Mouse (Mus musculus) CD4-positive, CD25-positive, alpha-beta regulatory T cell, adult 2 months (primary cell): ENCODE results near the gene Adgrb3.

Source experiments
- DNase-seq: peaks from one replicate; pipeline ENCODE4 v3.0.0-alpha.2; 2012; ENCODE audit warnings: low read depth, low spot score

Gene Adgrb3

DNA sequence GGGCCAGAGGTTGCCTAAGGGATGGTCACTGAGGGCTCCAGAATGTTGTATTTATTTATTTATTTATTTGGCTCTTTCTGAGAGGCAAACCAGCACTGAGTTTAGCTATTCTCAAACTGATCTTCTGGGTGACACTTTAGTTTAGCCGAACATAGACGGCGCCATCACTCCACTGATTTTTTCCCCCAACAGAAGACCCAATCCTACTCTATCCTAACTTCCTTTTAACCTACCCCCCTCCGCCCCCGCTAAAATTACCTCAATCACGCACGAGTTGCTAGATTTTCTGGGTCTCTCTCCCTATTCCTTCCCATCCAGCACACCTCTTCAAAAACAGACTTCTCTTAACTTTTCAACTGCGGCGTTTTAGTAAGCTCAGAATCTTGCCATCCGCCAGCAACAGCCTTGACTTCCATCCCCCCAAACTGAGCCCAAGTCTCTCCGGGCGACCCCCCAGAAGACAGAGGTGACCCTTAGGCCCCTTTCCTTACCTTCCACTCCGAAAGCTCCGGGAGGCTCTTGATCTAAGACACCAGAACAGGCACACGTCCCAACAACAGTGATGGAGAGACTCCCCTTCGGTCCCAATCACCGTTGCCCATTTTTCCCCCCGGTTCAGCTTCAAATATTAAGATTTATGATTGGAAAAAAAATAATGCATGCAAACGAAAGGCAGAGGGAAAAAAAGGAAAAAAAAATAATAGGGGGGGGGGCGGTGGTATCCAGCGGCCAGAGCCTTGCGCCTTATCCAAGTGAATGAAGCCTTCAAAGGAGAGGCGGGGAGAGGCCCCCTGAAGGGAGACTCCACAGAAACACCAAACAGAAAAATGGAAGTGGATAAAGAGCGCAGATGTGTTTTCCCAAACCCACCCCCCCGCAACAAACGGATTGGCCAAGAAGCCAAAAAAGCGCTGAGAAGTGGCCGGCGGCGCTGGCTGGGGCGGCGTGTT lies at the start of gene Adgrb3:
Gene Adgrb3 (minus strand): TSS at position 737 of the 950 bp plus-strand sequence.
- no peak for DNase-seq

- no peak for DNase-seq
These were observed 48.0 kb upstream of the Adgrb3 start for GRCm38 (mm10) chr1:25877526-25877925.

- DNase-seq: no peak
These were observed 28.0 kb upstream of the Adgrb3 start for GRCm38 (mm10) chr1:25857473-25857872.

GRCm38 (mm10) chr1:25854451-25854978 lies 25.0 kb upstream of the Adgrb3 start:
- DNase-seq: no peak

GRCm38 (mm10) chr1:25832260-25832659 lies 2.8 kb upstream of the Adgrb3 start:
- DNase-seq: no peak

GRCm38 (mm10) chr1:25831521-25831900 lies 2.0 kb upstream of the Adgrb3 start:
- DNase-seq: no peak

DNA sequence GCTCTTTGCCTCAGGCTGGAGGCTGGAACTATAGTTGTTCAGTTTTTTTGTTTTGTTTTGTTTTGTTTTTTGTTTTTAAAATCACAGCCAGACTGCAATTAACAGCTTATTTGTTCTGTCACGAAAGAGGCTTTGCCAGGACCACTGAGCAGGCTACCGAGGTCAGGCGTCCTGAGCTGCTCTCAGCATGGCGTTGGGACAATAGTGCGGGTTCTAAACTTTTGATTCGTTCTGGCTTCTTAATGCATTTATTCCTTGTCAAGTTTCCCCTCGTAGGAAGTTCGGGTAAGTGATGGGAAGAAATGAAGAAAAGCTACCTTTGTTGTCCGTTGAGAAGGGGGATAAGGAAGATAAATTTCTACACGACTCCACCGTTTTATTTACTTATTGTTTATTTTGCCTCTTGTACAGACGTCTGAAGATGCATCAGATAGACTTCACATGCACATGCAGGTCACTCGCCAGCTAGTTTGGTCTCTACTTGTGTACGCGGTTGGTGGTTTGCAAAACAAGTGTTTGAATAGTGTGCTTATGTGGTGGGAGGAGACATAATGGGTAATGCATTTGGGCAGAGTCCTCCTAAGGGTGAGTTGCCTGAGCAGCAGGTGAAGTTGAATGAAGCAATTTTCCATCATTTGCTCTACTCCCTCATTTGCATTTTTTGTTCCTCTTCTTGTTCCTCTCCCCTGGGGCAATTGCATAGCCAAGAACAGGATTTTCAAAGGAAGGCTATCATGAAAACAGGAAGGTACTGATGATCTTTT lies 1.4 kb upstream of the Adgrb3 start:
- no peak for DNase-seq

- no peak for DNase-seq
These were observed 629 bp upstream of the Adgrb3 start for GRCm38 (mm10) chr1:25829921-25830751.

GRCm38 (mm10) chr1:25828071-25828755 lies 1.3 kb downstream of the Adgrb3 start:
- DNase-seq: no peak

DNA sequence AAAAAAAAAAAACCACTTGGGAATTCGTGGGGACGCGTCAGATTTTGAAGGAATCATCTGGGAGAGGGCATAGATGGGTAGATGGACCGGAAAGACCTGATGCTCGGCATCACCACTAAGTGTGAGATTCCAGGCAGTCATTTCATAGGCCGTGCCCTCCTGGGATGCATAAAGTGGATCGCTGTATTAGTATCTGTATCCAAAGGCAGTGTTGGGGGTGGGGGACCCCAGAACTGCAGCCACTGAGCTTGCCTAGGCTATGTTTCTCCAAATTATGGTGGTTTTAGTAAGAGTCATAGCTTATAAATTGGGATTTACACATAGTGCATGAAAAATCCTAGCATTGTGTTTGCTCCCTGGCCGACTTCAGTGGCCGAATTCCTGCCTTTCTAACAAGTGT lies 2.1 kb downstream of the Adgrb3 start:
- no peak for DNase-seq

GRCm38 (mm10) chr1:25826771-25827170 lies 2.7 kb downstream of the Adgrb3 start:
- DNase-seq: no peak

GRCm38 (mm10) chr1:25824626-25825025 lies 4.9 kb downstream of the Adgrb3 start:
- no peak for DNase-seq

DNA sequence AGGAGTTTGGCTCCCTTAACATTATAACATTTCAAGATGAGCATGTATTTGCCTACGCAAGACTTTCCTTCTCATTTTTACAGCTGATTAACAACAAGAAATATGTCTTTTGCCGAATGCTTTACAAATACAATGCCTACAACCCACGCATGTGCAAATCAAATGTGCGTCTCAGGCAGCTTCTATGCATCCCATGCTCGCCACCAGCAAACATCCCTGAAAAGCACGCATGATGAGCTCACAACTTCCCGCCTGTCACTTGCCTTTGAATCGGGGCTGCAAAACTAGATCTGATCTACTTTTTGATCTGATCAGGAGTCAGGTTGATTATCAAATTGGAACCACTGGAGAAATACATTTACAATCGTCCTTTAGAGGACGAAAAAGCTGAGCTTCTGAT lies 5.5 kb downstream of the Adgrb3 start:
- no peak for DNase-seq

- DNase-seq: no peak
These were observed 14.0 kb downstream of the Adgrb3 start for GRCm38 (mm10) chr1:25815491-25815890.

DNA sequence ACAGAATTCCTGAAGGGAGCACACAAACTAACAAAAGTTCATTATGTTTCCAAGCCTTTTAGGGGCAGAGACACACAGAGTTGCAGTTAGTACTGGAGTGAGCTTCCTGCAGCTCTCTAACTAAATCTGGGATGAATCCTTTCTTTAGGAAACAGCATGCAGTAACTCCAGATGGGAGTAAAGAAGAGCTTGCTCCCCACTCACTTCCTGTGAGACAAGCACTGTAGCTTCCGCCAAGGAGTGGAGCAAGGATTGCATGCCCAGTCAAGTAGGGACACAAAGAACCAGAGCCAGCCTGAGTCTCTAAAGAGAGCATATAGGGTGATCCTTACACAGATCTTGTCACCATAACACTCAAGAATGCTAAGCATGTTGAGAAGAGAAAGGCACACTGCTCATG lies 50.7 kb downstream of the Adgrb3 start:
- no peak for DNase-seq

DNA sequence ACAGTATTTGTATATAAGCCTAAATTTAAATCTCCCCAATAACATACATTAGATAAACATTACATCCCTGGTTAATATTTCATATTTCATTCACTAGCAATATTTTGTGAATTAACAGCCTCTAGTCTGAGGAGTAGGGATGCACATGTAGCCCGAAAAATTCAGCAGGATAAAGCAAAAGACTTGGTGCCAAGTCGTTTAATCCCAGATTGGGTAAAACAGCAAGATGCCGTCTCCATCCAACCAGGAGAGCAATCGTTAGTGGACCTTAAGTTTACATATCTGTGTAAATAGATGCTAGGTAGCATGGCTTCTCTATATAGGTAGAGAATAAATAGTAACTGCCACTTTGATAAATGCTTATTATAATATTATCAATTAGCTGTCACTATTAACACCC lies 52.0 kb downstream of the Adgrb3 start:
- DNase-seq: no peak

DNA sequence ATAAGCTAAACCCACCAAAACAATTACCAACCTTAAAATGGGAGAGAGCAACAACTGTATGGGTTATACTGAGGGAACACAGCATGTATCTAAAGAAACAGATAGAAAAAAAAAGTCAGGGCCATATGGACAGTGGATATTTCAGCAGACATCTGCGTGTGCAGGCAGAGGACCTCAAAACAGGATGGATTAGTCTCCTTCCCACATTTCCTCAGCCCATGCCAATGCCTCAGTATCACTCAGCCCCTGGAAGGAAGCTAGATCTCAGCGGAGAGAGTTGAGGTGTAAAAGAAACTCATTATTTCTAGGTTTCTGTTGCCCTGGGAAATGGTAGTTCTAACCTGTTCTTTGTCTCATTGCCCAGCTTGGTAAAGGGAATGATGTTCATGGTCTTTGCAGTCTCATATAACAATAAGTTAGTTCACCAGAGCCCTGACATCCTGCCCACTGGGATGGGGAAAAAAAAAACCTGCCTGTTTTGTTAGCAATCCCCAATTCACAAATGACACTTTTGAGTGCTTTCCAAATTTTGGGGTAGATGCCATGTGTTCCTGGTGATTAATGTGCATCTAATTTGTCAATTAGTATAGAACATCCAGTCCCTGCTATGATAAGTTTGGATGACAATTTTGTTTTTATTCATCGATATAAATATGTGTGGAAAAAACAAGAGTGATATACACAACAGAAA lies 53.9 kb downstream of the Adgrb3 start:
- DNase-seq: no peak

GRCm38 (mm10) chr1:25768958-25769357 lies 60.5 kb downstream of the Adgrb3 start:
- DNase-seq: no peak

DNA sequence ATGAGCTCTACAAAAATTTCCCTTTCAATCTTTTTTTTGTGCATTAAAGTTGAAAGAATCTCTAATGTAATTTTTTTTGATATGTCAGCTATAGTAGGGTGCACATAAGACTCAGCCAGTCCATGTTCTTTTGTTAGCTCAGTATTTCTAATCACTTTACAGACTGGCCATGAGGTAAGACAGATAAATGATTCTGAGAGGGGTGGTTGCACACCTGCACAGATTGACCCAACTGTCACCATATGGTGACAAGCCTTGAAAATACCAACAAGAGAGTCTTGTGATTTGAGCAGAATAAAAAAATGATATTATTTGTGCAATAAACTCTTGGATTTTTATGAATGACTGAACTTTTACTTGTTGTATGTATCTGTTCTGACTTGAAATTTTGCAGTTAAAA lies 74.2 kb downstream of the Adgrb3 start:
- DNase-seq: no peak

DNA sequence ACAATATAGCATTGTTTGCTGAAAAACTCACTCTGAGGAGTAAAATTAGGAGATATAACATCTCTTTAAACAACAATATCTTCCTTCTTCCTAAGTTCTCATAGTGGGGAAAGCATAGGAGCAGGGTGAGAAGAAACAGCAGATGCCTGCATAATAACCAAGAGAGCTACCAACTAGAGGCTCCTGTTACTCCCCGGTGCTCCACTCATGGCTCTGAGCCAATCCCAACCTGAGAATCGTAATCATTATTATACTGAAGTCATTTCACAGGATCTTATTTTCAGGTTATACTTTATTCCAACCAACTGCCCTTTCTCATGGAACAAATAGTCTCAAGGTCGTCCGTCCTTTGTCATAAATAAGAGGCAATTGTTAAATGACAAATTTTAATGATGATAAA lies 75.0 kb downstream of the Adgrb3 start:
- DNase-seq: no peak
